Mouse (Mus musculus) lung, embryonic 15.5 days (tissue): ENCODE measurements around the gene Ip6k1. TPM values are rescaled to one million over a fixed set of nuclear protein-coding genes. Genes with fewer than 3 reads are reported as not detected.

ENCODE experiments used
- ATAC-seq: fragments of 200-750 bp; cut with Nextera tagmentation; 2 replicates; pipeline ENCODE4 v1.8.0; 2017; ENCODE audit warnings: moderate number of reproducible peaks, borderline replicate concordance; ENCODE audit not compliant: low FRiP score, low TSS enrichment; ENCODE audit errors: extremely low read depth
- H3K27ac ChIP-seq: fragments of 300-500 bp; sonication (generic); 2 replicates; pipeline ENCODE4 v1.5.1; 2015; ENCODE audit warnings: moderate library complexity, mild to moderate bottlenecking, inconsistent platforms
- H3K27me3 ChIP-seq: fragments of 300-500 bp; sonication (generic); 2 replicates; pipeline ENCODE4 v1.6.1; 2015; ENCODE audit warnings: inconsistent platforms
- H3K36me3 ChIP-seq: fragments of 300-500 bp; sonication (generic); 2 replicates; pipeline ENCODE4 v1.6.1; 2015; ENCODE audit warnings: inconsistent platforms
- H3K4me1 ChIP-seq: fragments of 300-500 bp; sonication (generic); 2 replicates; pipeline ENCODE4 v1.6.1; 2015; ENCODE audit warnings: inconsistent platforms
- H3K4me2 ChIP-seq: fragments of 300-500 bp; sonication (generic); 2 replicates; pipeline ENCODE4 v1.6.1; 2015; ENCODE audit warnings: inconsistent platforms, mild to moderate bottlenecking, moderate library complexity
- H3K4me3 ChIP-seq: fragments of 300-500 bp; sonication (generic); 2 replicates; pipeline ENCODE4 v1.5.1; 2015; ENCODE audit warnings: mild to moderate bottlenecking, inconsistent platforms
- H3K9ac ChIP-seq: fragments of 300-500 bp; sonication (generic); 2 replicates; pipeline ENCODE4 v1.6.1; 2015; ENCODE audit warnings: inconsistent platforms
- H3K9me3 ChIP-seq: fragments of 300-500 bp; sonication (generic); 2 replicates; pipeline ENCODE4 v1.6.1; 2016; ENCODE audit warnings: inconsistent platforms
- WGBS: fragments of 180-500 bp; shearing (Covaris S2); methylation state at CpG from one replicate; pipeline ENCODE4 v1.1.7; 2015; 5-methylcytosine and 5-hydroxymethylcytosine counted together
- polyA plus RNA-seq: library from polyadenylated mRNA; unstranded; fragments of >200 nt; fragmentation: Nextera tagmentation; extraction: Ambion mirVana; gene quantifications from 2 replicates; pipeline ENCODE4 v1.2.1, GENCODE M21; 2015

Gene Ip6k1
- 49.4 and 53.7 TPM in 2 replicates for polyA plus RNA-seq

DNA sequence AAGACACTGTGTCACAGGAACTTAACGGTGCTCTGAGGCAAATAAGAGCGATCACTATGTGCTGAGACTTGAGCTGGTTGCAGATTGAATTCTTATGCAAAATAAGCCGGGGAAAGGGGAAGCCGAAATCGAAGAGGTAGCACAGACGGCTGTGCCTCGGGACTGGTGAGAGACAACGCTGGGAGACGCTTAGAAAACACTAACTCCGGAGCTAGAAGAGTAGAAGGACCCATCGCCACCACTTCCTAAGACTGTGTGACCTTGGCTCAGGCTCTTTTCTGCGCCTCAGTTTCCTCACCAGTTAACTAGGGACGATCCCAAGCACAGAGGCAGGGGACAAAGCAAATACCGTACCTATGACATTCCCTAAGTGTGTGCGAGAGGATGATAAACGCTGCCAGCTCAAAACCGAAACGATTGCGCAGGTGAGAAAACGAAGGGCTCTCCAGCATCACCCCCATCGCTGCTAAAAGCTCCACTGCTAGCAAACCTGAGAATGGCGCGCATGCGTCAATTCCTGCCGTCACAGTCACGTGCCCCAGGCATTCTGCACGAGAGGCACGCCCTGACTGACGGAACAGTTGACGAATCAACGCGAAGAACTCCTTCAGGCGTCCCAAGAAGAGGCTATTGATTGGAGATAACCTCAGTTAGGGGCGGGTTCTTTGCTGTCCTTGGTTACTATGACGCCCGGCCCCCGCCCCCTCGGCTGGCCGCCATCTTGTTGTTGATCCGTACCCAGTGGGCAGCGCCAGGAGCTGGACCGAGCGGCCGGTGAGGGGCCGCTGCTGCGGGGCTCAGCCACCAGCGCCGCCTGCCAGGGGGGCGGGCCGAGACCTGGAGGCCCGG, at the start of gene Ip6k1:
Ip6k1 (plus strand) TSS at position 580 of the 849 bp plus-strand sequence.
- Histone ChIP-seq H3K4me2 (peak within 1 kb of the TSS; percentile 80), H3K4me3 (peak within 1 kb of the TSS; percentile 94), H3K9ac (peak within 1 kb of the TSS; percentile 98), H3K36me3 (no peaks in the 10 kb centered on the region; the same call in 1 of the 2 replicates), H3K27me3 (no peaks in the 10 kb centered on the region), H3K27ac (peak within 1 kb of the TSS; percentile 91), H3K4me1 (peaks cover 11% of the 10 kb centered on the region), H3K9me3 (no peaks in the 10 kb centered on the region)
- peak; percentile 98 for ATAC-seq
- WGBS = under 1% methylated on average over 50 of the region's 51 CpGs

DNA sequence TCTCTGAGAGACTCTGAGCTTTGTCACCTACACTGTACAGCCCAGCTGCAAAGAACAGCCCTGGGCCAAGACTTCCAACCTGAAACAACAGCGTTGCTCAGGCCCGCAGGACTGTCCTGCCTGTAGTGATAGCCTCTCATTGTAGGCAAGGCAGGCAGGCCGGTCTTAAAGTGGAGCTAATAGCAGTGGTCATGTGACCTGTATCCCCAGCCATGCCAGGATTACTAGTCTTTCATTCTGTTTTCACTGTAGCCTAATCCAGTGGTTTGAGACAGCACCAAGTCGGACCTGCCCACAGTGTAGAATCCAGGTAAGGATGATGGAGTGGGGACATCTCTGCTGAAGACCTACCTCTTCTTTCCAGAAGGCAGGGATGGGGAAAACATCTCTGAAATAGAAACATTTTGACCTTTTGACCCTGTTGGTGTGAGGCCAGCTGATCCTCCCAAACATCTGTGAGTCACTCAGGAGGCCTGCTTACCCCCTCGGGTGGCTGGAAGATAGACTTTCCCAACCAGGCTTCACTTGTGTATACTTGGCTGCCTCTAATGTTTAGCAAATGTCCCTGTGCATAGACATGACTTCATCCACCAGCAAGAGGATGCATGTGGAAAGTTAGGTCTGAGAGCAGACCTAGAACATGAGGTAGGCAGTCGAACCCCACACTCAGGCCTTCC, 46.5 kb upstream of the Ip6k1 start:
- Histone ChIP-seq H3K9ac (no peak overlapping the region), H3K27me3 (no peaks in the 10 kb centered on the region), H3K27ac (no peak overlapping the region), H3K4me1 (peaks cover 19% of the 10 kb centered on the region), H3K36me3 (peaks cover 31% of the 10 kb centered on the region), H3K9me3 (no peaks in the 10 kb centered on the region), H3K4me2 (no peak overlapping the region), H3K4me3 (no peak overlapping the region)
- WGBS = 74% methylated on average over 6 of the region's 6 CpGs
- no peak for ATAC-seq

DNA sequence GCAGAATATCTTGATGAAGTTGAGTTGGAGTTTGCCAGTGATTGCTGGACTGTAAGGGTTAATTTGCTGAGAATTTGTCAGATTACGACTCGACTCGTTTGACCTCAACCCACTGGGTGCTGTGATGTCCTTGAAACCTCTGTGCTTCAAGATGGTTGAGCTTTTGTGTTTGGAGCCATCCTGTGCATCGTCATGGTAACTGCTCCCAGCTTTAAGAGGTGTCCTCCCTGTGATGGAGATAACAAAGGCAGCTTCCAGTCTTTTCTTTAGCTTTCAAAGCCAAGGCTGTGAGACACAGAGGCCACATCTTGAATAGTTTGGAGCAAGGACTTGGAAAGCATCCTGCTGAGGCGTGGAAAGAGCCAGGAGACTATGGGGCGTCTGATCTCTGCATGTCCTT, 45.2 kb upstream of the Ip6k1 start:
- H3K4me2 ChIP-seq = no peak overlapping the region
- H3K27ac ChIP-seq = no peak overlapping the region
- peaks cover 10% of the 10 kb centered on the region for H3K4me1 ChIP-seq
- H3K9ac ChIP-seq = no peak overlapping the region
- no peaks in the 10 kb centered on the region for H3K9me3 ChIP-seq
- 57% methylated on average over 6 of the region's 6 CpGs for WGBS
- H3K4me3 ChIP-seq = no peak overlapping the region
- H3K27me3 ChIP-seq = no peaks in the 10 kb centered on the region
- H3K36me3 ChIP-seq = peaks cover 44% of the 10 kb centered on the region
- no peak for ATAC-seq

DNA sequence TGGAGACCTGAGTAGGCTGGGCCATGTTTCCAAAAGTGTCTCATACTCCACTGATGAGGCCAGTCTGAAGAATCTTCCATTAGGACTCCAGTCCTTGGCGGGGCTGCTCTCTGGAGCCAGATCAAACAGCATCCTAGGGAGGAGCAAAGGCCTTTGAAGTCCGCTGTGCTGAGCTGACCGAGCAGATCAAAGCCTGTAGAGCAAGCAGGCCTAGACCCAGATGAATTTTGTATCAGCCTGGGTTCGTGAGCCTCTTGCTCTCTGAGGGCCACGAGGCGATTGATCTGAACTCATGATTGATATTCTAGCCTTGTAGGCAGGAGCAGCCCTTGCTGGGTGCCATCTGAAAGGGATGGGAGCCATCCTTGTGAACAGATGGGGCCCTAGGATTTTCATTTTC, 42.4 kb upstream of the Ip6k1 start:
- H3K4me2 ChIP-seq = no peak overlapping the region
- no peak for ATAC-seq
- H3K4me1 ChIP-seq = peaks cover 10% of the 10 kb centered on the region; the same call in 1 of the 2 replicates
- peaks cover 52% of the 10 kb centered on the region for H3K36me3 ChIP-seq
- 46% methylated on average over 6 of the region's 6 CpGs for WGBS
- H3K9ac ChIP-seq = no peak overlapping the region
- H3K27ac ChIP-seq = no peak overlapping the region
- H3K9me3 ChIP-seq = no peaks in the 10 kb centered on the region
- no peak overlapping the region for H3K4me3 ChIP-seq
- no peaks in the 10 kb centered on the region for H3K27me3 ChIP-seq

DNA sequence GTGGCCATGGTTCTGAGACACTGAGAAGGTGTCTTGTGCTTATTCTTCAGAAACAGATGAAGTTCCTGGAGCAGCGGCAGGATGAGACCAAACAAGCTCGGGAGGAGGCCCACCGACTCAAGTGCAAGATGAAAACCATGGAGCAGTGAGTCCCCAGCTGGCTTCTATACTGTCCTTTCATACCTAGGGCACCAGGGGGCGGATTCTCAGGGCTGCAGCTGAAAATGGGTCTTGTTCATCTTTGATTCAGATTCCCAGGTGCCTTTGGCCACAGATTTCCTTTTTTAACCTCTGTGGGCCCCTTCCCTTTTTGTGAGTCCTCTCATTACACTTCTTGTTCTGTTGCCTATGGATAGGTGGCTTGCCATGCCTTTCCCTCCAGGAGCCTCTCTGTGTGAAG, 41.4 kb upstream of the Ip6k1 start:
- WGBS = 64% methylated on average over 4 of the region's 4 CpGs
- Histone ChIP-seq H3K4me2 (no peak overlapping the region), H3K4me3 (no peak overlapping the region), H3K4me1 (peaks cover 7% of the 10 kb centered on the region; the same call in 1 of the 2 replicates), H3K36me3 (peaks cover 54% of the 10 kb centered on the region), H3K9ac (no peak overlapping the region), H3K27me3 (no peaks in the 10 kb centered on the region), H3K27ac (no peak overlapping the region), H3K9me3 (no peaks in the 10 kb centered on the region)
- no peak for ATAC-seq

DNA sequence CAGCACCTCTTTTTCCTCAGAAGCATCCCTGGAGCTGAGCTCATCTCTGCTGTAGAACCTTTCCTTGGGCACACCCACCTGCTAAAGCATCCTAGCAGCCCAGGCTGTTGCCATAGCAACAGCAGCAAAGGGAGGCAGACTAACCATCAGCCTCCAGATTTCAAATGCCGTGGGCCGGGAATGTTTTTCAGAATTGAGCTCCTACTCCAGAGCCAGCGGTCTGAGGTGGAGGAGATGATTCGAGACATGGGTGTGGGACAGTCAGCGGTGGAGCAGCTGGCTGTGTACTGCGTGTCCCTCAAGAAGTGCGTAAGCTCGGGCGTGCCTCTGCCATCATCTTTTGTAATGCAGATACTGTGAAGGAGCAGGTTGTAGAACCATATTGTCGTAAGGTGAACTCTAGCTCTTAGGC, 40.9 kb upstream of the Ip6k1 start:
- ATAC-seq = no peak
- Histone ChIP-seq H3K4me1 (peaks cover 5% of the 10 kb centered on the region; the same call in 1 of the 2 replicates), H3K4me2 (no peak overlapping the region), H3K27me3 (no peaks in the 10 kb centered on the region), H3K36me3 (peaks cover 54% of the 10 kb centered on the region), H3K4me3 (no peak overlapping the region), H3K9ac (no peak overlapping the region), H3K27ac (no peak overlapping the region), H3K9me3 (no peaks in the 10 kb centered on the region)
- 89% methylated on average over 10 of the region's 10 CpGs for WGBS

DNA sequence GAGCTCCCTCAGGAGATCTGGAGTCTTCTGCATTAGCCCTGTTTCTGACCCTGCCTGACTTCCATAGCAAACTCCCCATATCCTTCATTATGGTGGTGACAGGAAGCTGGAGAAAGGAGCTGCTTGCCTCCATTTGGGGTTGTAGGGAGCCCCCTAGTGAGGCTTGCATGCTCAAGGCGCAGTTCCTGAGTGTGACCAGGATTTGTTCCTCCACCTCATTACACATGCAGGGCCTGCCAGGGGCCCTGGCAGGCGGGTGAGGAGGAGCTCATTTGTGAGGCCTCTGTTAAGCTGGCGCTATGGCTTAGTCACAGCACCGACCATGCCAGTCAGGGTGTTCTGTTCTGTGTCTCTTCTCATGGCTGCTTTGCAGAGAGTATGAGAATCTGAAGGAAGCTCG, 40.4 kb upstream of the Ip6k1 start:
- Histone ChIP-seq H3K4me1 (peaks cover 5% of the 10 kb centered on the region; the same call in 1 of the 2 replicates), H3K9ac (no peak overlapping the region), H3K4me3 (no peak overlapping the region), H3K4me2 (no peak overlapping the region), H3K27ac (no peak overlapping the region), H3K27me3 (no peaks in the 10 kb centered on the region), H3K36me3 (peaks cover 51% of the 10 kb centered on the region), H3K9me3 (no peaks in the 10 kb centered on the region)
- ATAC-seq = no peak
- WGBS = 48% methylated on average over 5 of the region's 5 CpGs

DNA sequence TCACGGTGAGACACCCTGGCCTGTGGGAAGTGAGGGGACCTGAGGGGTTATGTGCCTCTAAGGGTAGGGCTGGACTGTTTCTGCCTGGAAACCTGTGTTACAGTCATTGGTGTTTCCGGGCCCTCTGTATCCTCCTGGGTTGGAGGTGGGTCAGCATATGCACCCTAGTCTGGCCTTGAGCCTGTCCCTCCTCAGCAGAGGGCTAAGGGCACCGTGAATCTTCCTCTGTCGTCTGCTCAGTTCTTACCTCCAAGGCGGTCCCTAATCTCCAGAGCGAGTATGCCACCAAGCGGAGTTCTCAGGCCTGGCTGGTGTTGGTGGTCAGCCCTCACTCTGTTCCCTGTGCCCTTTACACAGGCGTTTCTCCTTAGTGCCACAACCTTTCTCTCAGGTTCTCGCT, 39.4 kb upstream of the Ip6k1 start:
- peaks cover 42% of the 10 kb centered on the region for H3K36me3 ChIP-seq
- no peak overlapping the region for H3K27ac ChIP-seq
- H3K27me3 ChIP-seq = no peaks in the 10 kb centered on the region
- WGBS = 90% methylated on average over 9 of the region's 9 CpGs
- H3K4me1 ChIP-seq = peaks cover 5% of the 10 kb centered on the region; the same call in 1 of the 2 replicates
- H3K4me3 ChIP-seq = no peak overlapping the region
- H3K9ac ChIP-seq = no peak overlapping the region
- no peaks in the 10 kb centered on the region for H3K9me3 ChIP-seq
- no peak overlapping the region for H3K4me2 ChIP-seq
- ATAC-seq = no peak

DNA sequence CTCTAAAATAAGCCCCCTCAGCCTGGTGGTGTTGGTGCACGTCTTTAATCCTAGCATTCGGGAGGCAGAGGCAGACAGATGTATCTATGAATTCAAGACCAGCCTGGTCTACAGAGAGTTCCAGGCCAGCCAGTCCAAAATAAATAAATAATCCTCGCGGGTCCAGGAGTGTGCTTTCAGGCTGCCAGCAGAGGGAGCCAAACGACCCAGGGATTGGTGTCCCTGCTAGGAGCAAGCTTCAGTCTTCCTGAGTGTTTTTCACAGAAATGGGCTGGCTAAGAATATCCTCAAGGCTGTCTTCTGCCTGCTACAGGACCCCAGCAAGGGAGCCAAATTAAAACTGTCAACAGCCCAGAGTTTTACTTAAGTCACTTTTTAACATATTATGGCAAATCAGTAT, 38.6 kb upstream of the Ip6k1 start:
- WGBS = 13% methylated on average over 5 of the region's 5 CpGs
- peak; percentile 55; the same call in 1 of the 2 replicates for ATAC-seq

DNA sequence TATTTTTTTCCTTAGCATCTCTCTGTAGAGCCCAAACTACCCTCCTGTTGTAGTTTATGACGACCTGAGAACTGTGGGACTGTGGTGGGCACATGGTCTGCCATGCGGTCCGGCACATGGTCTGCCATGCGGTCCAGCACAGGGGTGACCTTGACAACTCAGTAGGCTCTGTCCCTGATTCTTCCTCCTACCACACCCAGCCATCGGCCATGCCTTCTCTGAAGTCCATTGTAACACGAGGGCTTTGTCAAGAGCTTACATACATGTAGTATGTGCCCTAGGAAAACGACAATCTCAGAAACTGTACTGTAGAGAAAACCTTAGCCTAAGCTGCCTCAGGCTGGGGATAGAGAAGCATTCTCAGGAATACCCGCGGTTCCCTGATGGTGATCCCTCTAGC, 37.6 kb upstream of the Ip6k1 start:
- no peaks in the 10 kb centered on the region for H3K9me3 ChIP-seq
- 90% methylated on average over 9 of the region's 9 CpGs for WGBS
- peaks cover 40% of the 10 kb centered on the region for H3K36me3 ChIP-seq
- no peak overlapping the region for H3K4me2 ChIP-seq
- ATAC-seq = no peak
- no peaks in the 10 kb centered on the region for H3K27me3 ChIP-seq
- H3K4me1 ChIP-seq = peaks cover 5% of the 10 kb centered on the region; the same call in 1 of the 2 replicates
- H3K27ac ChIP-seq = no peak overlapping the region
- H3K9ac ChIP-seq = no peak overlapping the region
- no peak overlapping the region for H3K4me3 ChIP-seq

More for the DNA sequence above, 38.6 kb upstream of the Ip6k1 start:
- Histone ChIP-seq H3K9me3 (no peaks in the 10 kb centered on the region), H3K27ac (no peak overlapping the region), H3K4me2 (no peak overlapping the region), H3K27me3 (no peaks in the 10 kb centered on the region), H3K4me1 (peaks cover 5% of the 10 kb centered on the region; the same call in 1 of the 2 replicates), H3K36me3 (peaks cover 42% of the 10 kb centered on the region), H3K9ac (no peak overlapping the region), H3K4me3 (no peak overlapping the region)

DNA sequence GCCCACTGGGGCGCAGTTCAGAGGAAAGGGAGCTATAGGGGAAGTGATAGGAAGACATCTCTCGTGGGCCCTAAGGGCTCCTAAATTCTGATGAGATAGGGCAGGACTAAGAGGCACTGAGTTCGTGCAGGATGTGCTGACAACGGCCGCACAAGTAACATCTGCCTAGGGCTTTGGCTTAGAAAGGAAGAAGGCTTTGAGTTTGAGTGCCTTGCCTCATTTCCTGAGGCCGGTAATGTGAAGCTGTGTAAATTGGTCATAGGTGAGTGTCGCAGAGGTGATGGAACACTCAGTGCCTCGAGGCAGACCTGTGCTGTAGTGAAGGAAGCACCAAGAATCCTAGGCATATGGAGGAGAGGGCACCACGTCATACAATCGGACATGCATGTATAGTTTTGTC, 35.6 kb upstream of the Ip6k1 start:
- ATAC-seq = no peak
- no peak overlapping the region for H3K4me3 ChIP-seq
- H3K27ac ChIP-seq = no peak overlapping the region
- H3K4me1 ChIP-seq = peaks cover 9% of the 10 kb centered on the region; the same call in 1 of the 2 replicates
- H3K36me3 ChIP-seq = peaks cover 27% of the 10 kb centered on the region
- H3K9me3 ChIP-seq = no peaks in the 10 kb centered on the region
- no peak overlapping the region for H3K9ac ChIP-seq
- H3K4me2 ChIP-seq = no peak overlapping the region
- no peaks in the 10 kb centered on the region for H3K27me3 ChIP-seq
- 80% methylated on average over 10 of the region's 10 CpGs for WGBS

DNA sequence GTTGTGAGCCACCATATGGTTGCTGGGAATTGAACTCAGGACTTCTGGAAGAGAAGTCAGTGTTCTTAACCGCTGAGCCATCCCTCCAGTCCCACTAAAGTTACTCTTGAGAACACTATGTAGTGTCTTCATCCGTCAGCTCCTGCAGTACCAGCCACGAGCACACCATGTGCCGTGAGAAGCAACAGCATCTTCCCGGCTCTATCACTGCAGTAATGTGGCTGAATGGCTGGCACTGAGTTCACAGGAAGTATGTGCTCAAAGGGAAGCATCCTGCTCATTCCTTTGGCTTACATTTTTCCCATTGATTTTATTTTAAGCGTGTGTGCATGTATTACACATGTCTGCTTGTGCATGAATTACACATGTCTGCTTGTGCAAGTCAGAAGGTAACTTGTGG, 34.9 kb upstream of the Ip6k1 start:
- H3K4me3 ChIP-seq = no peak overlapping the region
- H3K9ac ChIP-seq = no peak overlapping the region
- H3K4me1 ChIP-seq = peaks cover 11% of the 10 kb centered on the region; the same call in 1 of the 2 replicates
- H3K27me3 ChIP-seq = no peaks in the 10 kb centered on the region
- H3K36me3 ChIP-seq = peaks cover 21% of the 10 kb centered on the region
- no peak overlapping the region for H3K27ac ChIP-seq
- 81% methylated on average over 6 of the region's 6 CpGs for WGBS
- no peaks in the 10 kb centered on the region for H3K9me3 ChIP-seq
- H3K4me2 ChIP-seq = no peak overlapping the region
- ATAC-seq = no peak
